In the genomic region with DNA sequence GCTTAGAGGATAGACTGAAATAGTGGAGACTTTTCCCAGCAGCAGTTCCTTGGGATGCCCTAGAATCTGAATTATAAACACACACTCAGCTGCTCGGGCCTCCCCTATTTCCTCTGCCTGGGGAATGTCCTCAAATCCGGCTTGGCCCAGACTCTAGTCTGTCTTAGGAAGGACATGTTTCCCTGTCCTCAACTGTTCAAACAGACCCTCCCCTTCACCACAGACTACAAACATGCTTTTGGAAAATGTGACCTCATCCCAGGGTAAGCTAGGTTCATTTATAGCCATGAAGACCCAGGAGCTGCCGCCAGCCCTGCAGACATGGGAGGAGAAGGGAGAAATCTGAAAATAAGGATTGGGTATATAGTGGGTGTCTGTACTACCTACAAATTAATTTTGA, we compare ENCODE assay signal across 17 mouse cellular contexts. TPM values are rescaled to one million over a fixed set of nuclear protein-coding genes. Genes with fewer than 3 reads are reported as not detected.
DNase-seq lines count a peak whose midpoint lies in the region; ATAC-seq and TF ChIP-seq lines count a peak whose summit lies in the region.
"Had no signal": no experiment of that assay in that cellular context is flagged by ENCODE, and none has a peak within 500 bp of the region (broad histone marks: within the 10 kb centered on the region; RNA-seq: fewer than 3 reads in every experiment).

No protein-coding gene starts in this region.

- H3K4me2 ChIP-seq in intestine, embryonic 14.5 days (ENCODE audit: low read length): no peak overlapping the region
- no peak overlapping the region for H3K4me2 ChIP-seq in intestine, postnatal 0 days (replicated peaks; ENCODE audit: low read depth)
- no peak overlapping the region for H3K4me2 ChIP-seq in forebrain, embryonic 14.5 days (ENCODE audit: low read length)
- no peak overlapping the region for H3K4me2 ChIP-seq in hindbrain, embryonic 13.5 days
- H3K4me2 ChIP-seq: neural tube, embryonic 15.5 days had no signal

- H3K9me3 ChIP-seq in intestine, embryonic 14.5 days (ENCODE audit: control insufficient read depth, low read length): no peaks in the 10 kb centered on the region
- H3K9me3 ChIP-seq in intestine, postnatal 0 days (ENCODE audit: control insufficient read depth): no peaks in the 10 kb centered on the region
- H3K9me3 ChIP-seq in forebrain, embryonic 14.5 days (replicated peaks; ENCODE audit: control insufficient read depth, low read length): no peaks in the 10 kb centered on the region
- H3K9me3 ChIP-seq in hindbrain, embryonic 13.5 days: no peaks in the 10 kb centered on the region
- H3K9me3 ChIP-seq: hindbrain, embryonic 10.5 days; neural tube, embryonic 15.5 days had no signal

- no peak for TF ChIP-seq CTCF in intestine, postnatal 0 days (IDR thresholded peaks at IDR 0.05; ENCODE audit: low read depth)

- H3K36me3 ChIP-seq in intestine, embryonic 14.5 days (ENCODE audit: control insufficient read depth, insufficient read depth, low read length): no peaks in the 10 kb centered on the region
- H3K36me3 ChIP-seq in intestine, postnatal 0 days (ENCODE audit: control insufficient read depth, insufficient read depth): no peaks in the 10 kb centered on the region
- H3K36me3 ChIP-seq in forebrain, embryonic 14.5 days (ENCODE audit: control insufficient read depth, insufficient read depth, low read length): no peaks in the 10 kb centered on the region
- no peaks in the 10 kb centered on the region for H3K36me3 ChIP-seq in hindbrain, embryonic 13.5 days
- H3K36me3 ChIP-seq: G1E; hindbrain, embryonic 10.5 days; neural tube, embryonic 15.5 days had no signal

- 0 out of 2 replicates have a peak, but pooled peaks have one; percentile 8 for ATAC-seq in intestine, embryonic 14.5 days (replicated peaks; ENCODE audit: low FRiP score, low TSS enrichment, low read depth)
- no peak for ATAC-seq in intestine, postnatal 0 days
- ATAC-seq in forebrain, embryonic 14.5 days: no peak
- ATAC-seq in hindbrain, embryonic 13.5 days (ENCODE audit: low FRiP score): no peak

- DNase-seq in intestine, embryonic 14.5 days (ENCODE audit: low spot score): no peak
- DNase-seq in heart, adult 8-10 months (ENCODE audit: low spot score): peak; percentile 51
- peak; percentile 35 to 55 for DNase-seq in heart, postnatal 10 days
- peak; percentile 22 for DNase-seq in lung, postnatal 36 days
- DNase-seq in testis, postnatal 14 days (ENCODE audit: low spot score): no peak
- DNase-seq in forebrain, embryonic 14.5 days (ENCODE audit: low spot score): no peak
- DNase-seq: adrenal gland, postnatal 25 days; B cell, adult 2 months; layer of hippocampus, adult 9-11 months; left cerebral cortex, postnatal 4 days; right cerebral cortex, adult 18-20 months had no signal

- H3K27me3 ChIP-seq in intestine, embryonic 14.5 days (replicated peaks; ENCODE audit: control insufficient read depth, insufficient read depth, low read length): no peaks in the 10 kb centered on the region
- no peaks in the 10 kb centered on the region for H3K27me3 ChIP-seq in intestine, postnatal 0 days (replicated peaks; ENCODE audit: control insufficient read depth, insufficient read depth, low read length)
- H3K27me3 ChIP-seq in forebrain, embryonic 14.5 days (replicated peaks; ENCODE audit: control insufficient read depth, insufficient read depth, low read length): no peaks in the 10 kb centered on the region
- H3K27me3 ChIP-seq in hindbrain, embryonic 13.5 days: no peaks in the 10 kb centered on the region
- H3K27me3 ChIP-seq: neural tube, embryonic 15.5 days had no signal

- no peak overlapping the region for H3K27ac ChIP-seq in intestine, embryonic 14.5 days (ENCODE audit: low read depth)
- no peak overlapping the region for H3K27ac ChIP-seq in intestine, postnatal 0 days (ENCODE audit: low read depth, low read length)
- H3K27ac ChIP-seq in forebrain, embryonic 14.5 days (ENCODE audit: low read depth, low read length): no peak overlapping the region
- no peak overlapping the region for H3K27ac ChIP-seq in hindbrain, embryonic 13.5 days
- H3K27ac ChIP-seq: hindbrain, embryonic 10.5 days; neural tube, embryonic 15.5 days had no signal

- H3K4me3 ChIP-seq in intestine, embryonic 14.5 days (ENCODE audit: low read depth, low read length): no peak overlapping the region
- no peak overlapping the region for H3K4me3 ChIP-seq in intestine, postnatal 0 days (ENCODE audit: low read depth, low read length)
- no peak overlapping the region for H3K4me3 ChIP-seq in forebrain, embryonic 14.5 days (ENCODE audit: low read depth, low read length)
- no peak overlapping the region for H3K4me3 ChIP-seq in hindbrain, embryonic 13.5 days
- H3K4me3 ChIP-seq: hindbrain, embryonic 10.5 days; neural tube, embryonic 15.5 days had no signal

- H3K9ac ChIP-seq in intestine, embryonic 14.5 days (ENCODE audit: low read length): no peak overlapping the region
- H3K9ac ChIP-seq in intestine, postnatal 0 days (ENCODE audit: low read depth, low read length): no peak overlapping the region
- no peak overlapping the region for H3K9ac ChIP-seq in forebrain, embryonic 14.5 days (ENCODE audit: low read length)
- H3K9ac ChIP-seq in hindbrain, embryonic 13.5 days: no peak overlapping the region
- H3K9ac ChIP-seq: neural tube, embryonic 15.5 days had no signal

- intact Hi-C loops in heart, postnatal 10 days (cut with DNase I): no loop called here

- 42% methylated on average over 3 of the region's 3 CpGs for WGBS in intestine, embryonic 14.5 days
- 58% methylated on average over 3 of the region's 3 CpGs for WGBS in intestine, postnatal 0 days
- 87% methylated on average over 3 of the region's 3 CpGs for WGBS in forebrain, embryonic 14.5 days
- 87% methylated on average over 3 of the region's 3 CpGs for WGBS in hindbrain, embryonic 13.5 days

- H3K4me1 ChIP-seq in intestine, embryonic 14.5 days (replicated peaks; ENCODE audit: control insufficient read depth, insufficient read depth, low read length): peaks cover 12% of the 10 kb centered on the region
- H3K4me1 ChIP-seq in intestine, postnatal 0 days (replicated peaks; ENCODE audit: control insufficient read depth, insufficient read depth, low read length): no peaks in the 10 kb centered on the region
- H3K4me1 ChIP-seq in forebrain, embryonic 14.5 days (ENCODE audit: control insufficient read depth, insufficient read depth, low read length): no peaks in the 10 kb centered on the region
- H3K4me1 ChIP-seq in hindbrain, embryonic 13.5 days (replicated peaks): no peaks in the 10 kb centered on the region

RNA-seq across cellular contexts. Expression of gene P3h2, which starts 57.7 kb away (rescaled TPM):
- 6.2 and 6.5 TPM in 2 replicates for polyA plus RNA-seq in intestine, embryonic 14.5 days (2014; fragmentation: Nextera tagmentation; extraction: Ambion mirVana)
- polyA plus RNA-seq in intestine, postnatal 0 days (2015; fragmentation: Nextera tagmentation; extraction: Ambion mirVana): 1.4 and 1.8 TPM in 2 replicates
- 1 to 10 TPM; 2.6 to 4.6 (median 3.6) TPM for total RNA-seq in heart, adult 8-10 months (2022)
- 1 to 10 TPM; 5.7 to 6.8 TPM for total RNA-seq in heart, postnatal 10 days (2021)
- polyA plus RNA-seq in forebrain, embryonic 14.5 days (2014; fragmentation: Nextera tagmentation; extraction: Ambion mirVana): 0.22 and 0.51 TPM in 2 replicates
- polyA plus RNA-seq in hindbrain, embryonic 13.5 days (2015; fragmentation: Nextera tagmentation; extraction: Ambion mirVana): 0.54 and 0.62 TPM in 2 replicates
- total RNA-seq: G1E; megakaryocyte, adult 5-6 weeks had no signal
- polyA plus RNA-seq: G1E had no signal

Comparison
In these comparisons a context has a peak if more than half of its experiments do, and no peak if none do; other contexts are left out.
1. DNase-seq: peak in heart, adult 8-10 months (single experiment), heart, postnatal 10 days (2 of 2) and lung, postnatal 36 days (single experiment); none in intestine, embryonic 14.5 days (single experiment), testis, postnatal 14 days (single experiment) and forebrain, embryonic 14.5 days (single experiment).